Mouse (Mus musculus) heart, embryonic 10.5 days (tissue): ENCODE data around the gene Gm17545. TPM values are rescaled to one million over a fixed set of nuclear protein-coding genes. Genes with fewer than 3 reads are reported as not detected.
"Not testable (repeated sequence)": the region's sequence is repeated elsewhere in the genome, so short reads cannot be mapped to it uniquely, and the experiment has no call there.

ENCODE experiments used
- DNase-seq: peaks from one replicate; pipeline ENCODE4 v3.0.0-alpha.2; 2017; ENCODE audit warnings: low spot score
- H3K27ac ChIP-seq: fragments of 300-500 bp; sonication (generic); 2 replicates; pipeline ENCODE4 v1.5.1; 2016; ENCODE audit warnings: mild to moderate bottlenecking
- H3K27me3 ChIP-seq: fragments of 300-500 bp; sonication (generic); 2 replicates; pipeline ENCODE4 v1.6.1; 2016; ENCODE audit warnings: mild to moderate bottlenecking; ENCODE audit not compliant: poor library complexity, insufficient read depth, severe bottlenecking
- H3K36me3 ChIP-seq: fragments of 300-500 bp; sonication (generic); 2 replicates; pipeline ENCODE4 v1.6.1; 2016; ENCODE audit warnings: mild to moderate bottlenecking, moderate library complexity
- H3K4me1 ChIP-seq: fragments of 300-500 bp; sonication (generic); 2 replicates; pipeline ENCODE4 v1.6.1; 2016; ENCODE audit warnings: mild to moderate bottlenecking
- H3K4me3 ChIP-seq: fragments of 300-500 bp; sonication (generic); 2 replicates; pipeline ENCODE4 v1.5.1; 2016; ENCODE audit warnings: mild to moderate bottlenecking, moderate library complexity
- H3K9me3 ChIP-seq: fragments of 300-500 bp; sonication (generic); 2 replicates; pipeline ENCODE4 v1.6.1; 2016; ENCODE audit warnings: mild to moderate bottlenecking, moderate library complexity
- WGBS: fragments of 180-500 bp; shearing (Covaris S2); methylation state at CpG from one replicate; pipeline ENCODE4 v1.1.7; 2016; 5-methylcytosine and 5-hydroxymethylcytosine counted together
- polyA plus RNA-seq: library from polyadenylated mRNA; unstranded; fragments of >200 nt; fragmentation: Nextera tagmentation; extraction: Ambion mirVana; gene quantifications from 2 replicates; pipeline ENCODE4 v1.2.1, GENCODE M21; 2016

Gene Gm17545
- polyA plus RNA-seq: not detected in 2 replicates

GRCm38 (mm10) chr9:22453990-22454389, at the start of gene Gm17545:
Gm17545 (plus strand) TSS chr9:22454290.
- 92% methylated on average over 8 of the region's 8 CpGs for WGBS
- not testable (repeated sequence) for DNase-seq, H3K4me1 ChIP-seq, H3K4me3 ChIP-seq, H3K27me3 ChIP-seq, H3K9me3 ChIP-seq, H3K27ac ChIP-seq
- H3K36me3 ChIP-seq: peaks cover 87% of the 10 kb centered on the region

GRCm38 (mm10) chr9:22405414-22405813, 48.7 kb upstream of the Gm17545 start:
- Histone ChIP-seq H3K4me1 (no peaks in the 10 kb centered on the region), H3K36me3 (no peaks in the 10 kb centered on the region), H3K4me3 (no peak overlapping the region), H3K27ac (no peak overlapping the region), H3K9me3 (no peaks in the 10 kb centered on the region), H3K27me3 (no peaks in the 10 kb centered on the region)
- WGBS: 81% methylated on average over 3 of the region's 3 CpGs
- no peak for DNase-seq

- H3K4me1 ChIP-seq, H3K27ac ChIP-seq, H3K27me3 ChIP-seq, H3K9me3 ChIP-seq, H3K36me3 ChIP-seq, DNase-seq, H3K4me3 ChIP-seq: not testable (repeated sequence)
- WGBS: 79% methylated on average over 4 of the region's 4 CpGs
Measured at GRCm38 (mm10) chr9:22407633-22408032, 46.5 kb upstream of the Gm17545 start.

GRCm38 (mm10) chr9:22408344-22408743, 45.7 kb upstream of the Gm17545 start:
- H3K27me3 ChIP-seq, H3K9me3 ChIP-seq, H3K4me3 ChIP-seq, H3K36me3 ChIP-seq, DNase-seq, H3K27ac ChIP-seq, H3K4me1 ChIP-seq: not testable (repeated sequence)
- WGBS: 12% methylated on average over 4 of the region's 4 CpGs

- Histone ChIP-seq H3K27me3 (no peaks in the 10 kb centered on the region; the same call in 1 of the 2 replicates), H3K4me3 (no peak overlapping the region), H3K36me3 (no peaks in the 10 kb centered on the region), H3K9me3 (no peaks in the 10 kb centered on the region), H3K4me1 (peaks cover 3% of the 10 kb centered on the region; the same call in 1 of the 2 replicates), H3K27ac (no peak overlapping the region)
- WGBS: 73% methylated on average over 7 of the region's 7 CpGs
- no peak for DNase-seq
Measured at GRCm38 (mm10) chr9:22409501-22409900, 44.6 kb upstream of the Gm17545 start.

GRCm38 (mm10) chr9:22411002-22411857, 42.9 kb upstream of the Gm17545 start, which contains the start of gene 9530077C05Rik:
9530077C05Rik (plus strand) TSS chr9:22411513.
- peak; percentile 99 for DNase-seq
- WGBS: 1% methylated on average over 43 of the region's 43 CpGs
- Histone ChIP-seq H3K27me3 (no peaks in the 10 kb centered on the region; the same call in 1 of the 2 replicates), H3K4me1 (peaks cover 3% of the 10 kb centered on the region; the same call in 1 of the 2 replicates), H3K36me3 (no peaks in the 10 kb centered on the region), H3K27ac (peak within 1 kb of the TSS; percentile 81), H3K9me3 (no peaks in the 10 kb centered on the region), H3K4me3 (peak within 1 kb of the TSS; percentile 74)

GRCm38 (mm10) chr9:22416187-22416586, 37.9 kb upstream of the Gm17545 start:
- Histone ChIP-seq H3K4me3 (no peak overlapping the region), H3K36me3 (no peaks in the 10 kb centered on the region), H3K9me3 (no peaks in the 10 kb centered on the region), H3K27ac (no peak overlapping the region), H3K27me3 (no peaks in the 10 kb centered on the region; the same call in 1 of the 2 replicates), H3K4me1 (peaks cover 9% of the 10 kb centered on the region; the same call in 1 of the 2 replicates)
- DNase-seq: no peak
- 58% methylated on average over 3 of the region's 3 CpGs for WGBS

GRCm38 (mm10) chr9:22417547-22417946, 36.5 kb upstream of the Gm17545 start:
- no peak for DNase-seq
- 45% methylated on average over 6 of the region's 6 CpGs for WGBS
- Histone ChIP-seq H3K4me3 (no peak overlapping the region), H3K27ac (no peak overlapping the region), H3K27me3 (no peaks in the 10 kb centered on the region; the same call in 1 of the 2 replicates), H3K9me3 (no peaks in the 10 kb centered on the region), H3K4me1 (peaks cover 7% of the 10 kb centered on the region; the same call in 1 of the 2 replicates), H3K36me3 (no peaks in the 10 kb centered on the region)

- Histone ChIP-seq H3K4me1 (peaks cover 17% of the 10 kb centered on the region), H3K9me3 (no peaks in the 10 kb centered on the region), H3K27ac (no peak overlapping the region)
Measured at GRCm38 (mm10) chr9:22419877-22420276, 34.2 kb upstream of the Gm17545 start.

GRCm38 (mm10) chr9:22420491-22420890, 33.6 kb upstream of the Gm17545 start:
- H3K36me3 ChIP-seq: no peaks in the 10 kb centered on the region
- no peak overlapping the region for H3K27ac ChIP-seq
- H3K4me3 ChIP-seq: no peak overlapping the region
- H3K9me3 ChIP-seq: no peaks in the 10 kb centered on the region
- no peaks in the 10 kb centered on the region for H3K27me3 ChIP-seq
- 33% methylated on average over 7 of the region's 7 CpGs for WGBS
- DNase-seq: no peak
- H3K4me1 ChIP-seq: peaks cover 17% of the 10 kb centered on the region

More at GRCm38 (mm10) chr9:22419877-22420276, 34.2 kb upstream of the Gm17545 start:
- WGBS: 78% methylated on average over 3 of the region's 3 CpGs
- Histone ChIP-seq H3K27me3 (no peaks in the 10 kb centered on the region), H3K4me3 (no peak overlapping the region), H3K36me3 (no peaks in the 10 kb centered on the region)
- no peak for DNase-seq

- Histone ChIP-seq H3K27me3 (no peaks in the 10 kb centered on the region), H3K9me3 (no peaks in the 10 kb centered on the region), H3K4me3 (no peak overlapping the region), H3K36me3 (no peaks in the 10 kb centered on the region), H3K27ac (no peak overlapping the region), H3K4me1 (peaks cover 17% of the 10 kb centered on the region)
- WGBS: 33% methylated on average over 1 of the region's 1 CpGs
- DNase-seq: no peak
Measured at GRCm38 (mm10) chr9:22422559-22422958, 31.5 kb upstream of the Gm17545 start.

- Histone ChIP-seq H3K27me3 (no peaks in the 10 kb centered on the region), H3K4me1 (peaks cover 17% of the 10 kb centered on the region), H3K4me3 (no peak overlapping the region), H3K9me3 (no peaks in the 10 kb centered on the region), H3K27ac (no peak overlapping the region), H3K36me3 (no peaks in the 10 kb centered on the region)
- 70% methylated on average over 1 of the region's 1 CpGs for WGBS
- DNase-seq: no peak
Measured at GRCm38 (mm10) chr9:22423507-22423906, 30.6 kb upstream of the Gm17545 start.

GRCm38 (mm10) chr9:22424196-22424595, 29.9 kb upstream of the Gm17545 start:
- Histone ChIP-seq H3K4me1 (peaks cover 18% of the 10 kb centered on the region), H3K36me3 (no peaks in the 10 kb centered on the region), H3K4me3 (no peak overlapping the region), H3K27ac (peak overlapping the region; percentile 53; the same call in 1 of the 2 replicates), H3K9me3 (no peaks in the 10 kb centered on the region), H3K27me3 (no peaks in the 10 kb centered on the region)
- DNase-seq: no peak
- WGBS: 67% methylated on average over 10 of the region's 10 CpGs
